Mouse (Mus musculus) thymus, adult 2 months (tissue): ENCODE results near the gene Ric3.

Source experiments
- CTCF ChIP-seq: fragments of 200-500 bp; IDR thresholded peaks from 2 replicates; pipeline ENCODE4 v1.5.1; 2012; ENCODE audit warnings: mild to moderate bottlenecking, control low read depth, low read length, moderate library complexity, borderline replicate concordance; ENCODE audit not compliant: control insufficient read depth, poor library complexity, insufficient read depth; ENCODE audit errors: extremely low read depth
- POLR2A ChIP-seq: fragments of 200-500 bp; IDR thresholded peaks from 2 replicates; pipeline ENCODE4 v1.6.1; 2012; ENCODE audit warnings: mild to moderate bottlenecking, low read length, control low read depth, moderate library complexity; ENCODE audit not compliant: control insufficient read depth, poor library complexity, insufficient read depth; ENCODE audit errors: extremely low read depth

DNA sequence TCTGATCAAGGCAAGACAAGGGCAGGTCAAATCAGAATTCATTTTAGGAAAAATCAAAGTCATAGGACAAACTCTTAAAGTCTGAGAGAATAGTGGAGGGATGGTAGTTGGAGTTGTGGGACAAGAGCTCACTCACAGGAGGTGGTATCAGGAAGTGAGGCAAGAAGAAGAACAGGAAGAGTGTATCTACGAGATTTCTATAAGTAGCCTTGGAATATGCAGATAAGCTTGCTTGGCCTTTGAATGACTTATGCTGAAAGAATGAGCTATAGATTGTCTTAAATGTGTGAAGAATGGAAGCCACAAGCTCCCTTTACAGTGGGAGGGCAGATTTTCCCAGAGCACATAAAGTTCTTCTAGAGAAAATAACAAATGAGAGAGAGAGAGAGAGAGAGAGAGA lies 21.8 kb upstream of the Ric3 start:
- no peak for TF ChIP-seq CTCF
- no peak for TF ChIP-seq POLR2A
